Mouse (Mus musculus) bone marrow macrophage, adult 2 months (primary cell): Measurements from ENCODE around the gene Nuak1.

ENCODE experiments used
- CTCF ChIP-seq: IDR thresholded peaks from 2 replicates; pipeline ENCODE4 v1.5.1; 2012; ENCODE audit warnings: low read depth, mild to moderate bottlenecking, low read length, moderate library complexity
- POLR2A ChIP-seq: IDR thresholded peaks from 2 replicates; pipeline ENCODE4 v1.6.1; 2012; ENCODE audit warnings: mild to moderate bottlenecking, low read depth, low read length, borderline replicate concordance

GRCm38 (mm10) chr10:84420589-84420988 is 19.8 kb downstream of the Nuak1 start:
- no peak for TF ChIP-seq CTCF
- TF ChIP-seq POLR2A, result no peak
